Mouse (Mus musculus): ENCODE results near the gene Cdk20. TPM values are rescaled to one million over a fixed set of nuclear protein-coding genes. Genes with fewer than 3 reads are reported as not detected.

Cdk20 gene
- polyA plus RNA-seq (2012; rRNA removed), result 19.9 and 26.0 TPM in 2 replicates
- polyA plus RNA-seq (2014; fragmentation: Nextera tagmentation; extraction: Ambion mirVana), result 12.3 and 15.2 TPM in 2 replicates

GRCm38 (mm10) chr13:64432017-64432995 lies at the start of gene Cdk20:
Gene Cdk20, plus strand, starts transcription at chr13:64432314.
- no peaks in the 10 kb centered on the region for H3K27me3 ChIP-seq (ENCODE audit: control insufficient read depth, insufficient read depth, low read length)
- H3K36me3 ChIP-seq (ENCODE audit: control insufficient read depth, insufficient read depth, low read length), result no peaks in the 10 kb centered on the region
- peak within 1 kb of the TSS; percentile 56 for H3K4me3 ChIP-seq (replicated peaks; ENCODE audit: low read length)
- H3K4me2 ChIP-seq (replicated peaks; ENCODE audit: low read depth, low read length, severe bottlenecking), result peak within 1 kb of the TSS; percentile 64
- DNase-seq (ENCODE audit: low spot score) (peak; percentile 97), ATAC-seq (ENCODE audit: low FRiP score, low read depth) (peak; percentile 99)
- no peaks in the 10 kb centered on the region for H3K9me3 ChIP-seq (ENCODE audit: control insufficient read depth, low read length)
- TF ChIP-seq POLR2A (IDR thresholded peaks at IDR 0.05; ENCODE audit: borderline replicate concordance, extremely low read depth, insufficient read depth, insufficient read length), result no peak
- peaks cover 4% of the 10 kb centered on the region for H3K4me1 ChIP-seq (ENCODE audit: control insufficient read depth, insufficient read depth, low read length)
- peak within 1 kb of the TSS; percentile 57 for H3K9ac ChIP-seq (ENCODE audit: low read depth, low read length, severe bottlenecking)
- WGBS, result 1% methylated on average over 57 of the region's 57 CpGs
- H3K27ac ChIP-seq (replicated peaks; ENCODE audit: low read depth, low read length), result peak within 1 kb of the TSS; percentile 81

GRCm38 (mm10) chr13:64384937-64385336 lies 47.2 kb upstream of the Cdk20 start:
- Histone ChIP-seq H3K36me3 (ENCODE audit: control insufficient read depth, insufficient read depth, low read length) (no peaks in the 10 kb centered on the region), H3K4me1 (ENCODE audit: control insufficient read depth, insufficient read depth, low read length) (no peaks in the 10 kb centered on the region), H3K27ac (replicated peaks; ENCODE audit: low read depth, low read length) (no peak overlapping the region), H3K9ac (ENCODE audit: low read depth, low read length, severe bottlenecking) (no peak overlapping the region), H3K4me3 (replicated peaks; ENCODE audit: low read length) (no peak overlapping the region), H3K27me3 (ENCODE audit: control insufficient read depth, insufficient read depth, low read length) (no peaks in the 10 kb centered on the region), H3K9me3 (ENCODE audit: control insufficient read depth, low read length) (no peaks in the 10 kb centered on the region), H3K4me2 (replicated peaks; ENCODE audit: low read depth, low read length, severe bottlenecking) (no peak overlapping the region)
- 79% methylated on average over 3 of the region's 3 CpGs for WGBS
- DNase-seq (ENCODE audit: low spot score) (no peak), ATAC-seq (ENCODE audit: low FRiP score, low read depth) (no peak)
- TF ChIP-seq POLR2A (IDR thresholded peaks at IDR 0.05; ENCODE audit: borderline replicate concordance, extremely low read depth, insufficient read depth, insufficient read length), result no peak

GRCm38 (mm10) chr13:64386048-64386447 lies 46.1 kb upstream of the Cdk20 start:
- DNase-seq (ENCODE audit: low spot score), result no peak
- TF ChIP-seq POLR2A (IDR thresholded peaks at IDR 0.05; ENCODE audit: borderline replicate concordance, extremely low read depth, insufficient read depth, insufficient read length), result no peak
- Histone ChIP-seq H3K9ac (ENCODE audit: low read depth, low read length, severe bottlenecking) (no peak overlapping the region), H3K4me2 (replicated peaks; ENCODE audit: low read depth, low read length, severe bottlenecking) (no peak overlapping the region), H3K9me3 (ENCODE audit: control insufficient read depth, low read length) (no peaks in the 10 kb centered on the region), H3K27ac (replicated peaks; ENCODE audit: low read depth, low read length) (no peak overlapping the region), H3K27me3 (ENCODE audit: control insufficient read depth, insufficient read depth, low read length) (no peaks in the 10 kb centered on the region), H3K36me3 (ENCODE audit: control insufficient read depth, insufficient read depth, low read length) (no peaks in the 10 kb centered on the region), H3K4me3 (replicated peaks; ENCODE audit: low read length) (no peak overlapping the region), H3K4me1 (ENCODE audit: control insufficient read depth, insufficient read depth, low read length) (no peaks in the 10 kb centered on the region)
- no peak for ATAC-seq (ENCODE audit: low FRiP score, low read depth)
- 45% methylated on average over 2 of the region's 2 CpGs for WGBS

DNA sequence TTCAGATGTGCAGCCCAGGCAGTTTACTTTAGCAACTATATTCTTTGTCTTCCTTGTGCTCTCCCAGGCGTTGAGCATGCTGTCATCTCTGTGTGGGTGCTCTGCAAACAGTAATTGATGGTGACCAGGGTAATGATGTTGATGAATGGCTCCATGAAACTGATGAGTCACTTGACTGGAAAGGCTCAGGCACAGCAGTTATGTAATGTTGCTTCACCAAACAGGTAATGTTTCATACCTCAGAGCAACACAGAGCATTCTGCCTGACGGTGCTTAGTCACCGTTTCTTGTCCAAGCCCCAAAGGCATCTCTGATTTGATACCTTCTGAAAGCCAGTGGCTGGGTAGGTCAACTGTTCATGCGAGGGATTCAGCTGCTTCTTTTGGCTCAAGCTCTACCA lies 43.7 kb upstream of the Cdk20 start:
- Histone ChIP-seq H3K4me3 (replicated peaks; ENCODE audit: low read length) (no peak overlapping the region), H3K27ac (replicated peaks; ENCODE audit: low read depth, low read length) (no peak overlapping the region), H3K36me3 (ENCODE audit: control insufficient read depth, insufficient read depth, low read length) (no peaks in the 10 kb centered on the region), H3K4me1 (ENCODE audit: control insufficient read depth, insufficient read depth, low read length) (no peaks in the 10 kb centered on the region), H3K27me3 (ENCODE audit: control insufficient read depth, insufficient read depth, low read length) (no peaks in the 10 kb centered on the region), H3K9me3 (ENCODE audit: control insufficient read depth, low read length) (no peaks in the 10 kb centered on the region), H3K4me2 (replicated peaks; ENCODE audit: low read depth, low read length, severe bottlenecking) (no peak overlapping the region), H3K9ac (ENCODE audit: low read depth, low read length, severe bottlenecking) (no peak overlapping the region)
- WGBS, result 44% methylated on average over 4 of the region's 4 CpGs
- no peak for TF ChIP-seq POLR2A (IDR thresholded peaks at IDR 0.05; ENCODE audit: borderline replicate concordance, extremely low read depth, insufficient read depth, insufficient read length)
- no peak for DNase-seq (ENCODE audit: low spot score)
- ATAC-seq (ENCODE audit: low FRiP score, low read depth), result no peak

DNA sequence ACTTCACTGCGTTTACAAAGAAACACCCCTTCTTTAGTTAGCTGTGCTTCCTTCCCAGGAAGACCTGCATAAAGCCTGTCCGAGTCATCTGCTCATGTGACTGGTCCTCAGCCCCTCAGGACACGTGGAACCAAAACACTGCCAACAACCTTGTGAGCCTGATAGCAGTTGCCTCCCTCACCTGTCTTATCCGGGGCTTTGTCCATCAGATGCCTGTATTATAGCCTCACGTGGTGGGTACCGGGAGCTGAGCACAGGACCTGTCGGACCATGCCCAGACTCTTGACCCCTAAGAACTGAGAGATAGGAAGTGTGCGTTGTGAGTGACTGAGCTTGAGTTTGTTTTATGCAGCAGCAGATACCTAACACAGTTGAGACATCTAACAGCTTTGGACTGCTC lies 35.1 kb upstream of the Cdk20 start:
- Histone ChIP-seq H3K27ac (replicated peaks; ENCODE audit: low read depth, low read length) (no peak overlapping the region), H3K4me1 (ENCODE audit: control insufficient read depth, insufficient read depth, low read length) (0 out of 2 replicates have a peak, but pooled peaks cover 5% of the 10 kb centered on the region), H3K36me3 (ENCODE audit: control insufficient read depth, insufficient read depth, low read length) (no peaks in the 10 kb centered on the region), H3K4me2 (replicated peaks; ENCODE audit: low read depth, low read length, severe bottlenecking) (no peak overlapping the region), H3K4me3 (replicated peaks; ENCODE audit: low read length) (no peak overlapping the region), H3K9me3 (ENCODE audit: control insufficient read depth, low read length) (no peaks in the 10 kb centered on the region), H3K27me3 (ENCODE audit: control insufficient read depth, insufficient read depth, low read length) (no peaks in the 10 kb centered on the region), H3K9ac (ENCODE audit: low read depth, low read length, severe bottlenecking) (no peak overlapping the region)
- no peak for TF ChIP-seq POLR2A (IDR thresholded peaks at IDR 0.05; ENCODE audit: borderline replicate concordance, extremely low read depth, insufficient read depth, insufficient read length)
- WGBS, result 69% methylated on average over 8 of the region's 8 CpGs
- ATAC-seq (ENCODE audit: low FRiP score, low read depth) (no peak), DNase-seq (ENCODE audit: low spot score) (no peak)

All from limb, embryonic 14.5 days (tissue).